Mouse (Mus musculus) c-Kit-positive CD71-negative TER-119-negative erythroid progenitor cells, embryonic 14.5 days (primary cell): ENCODE results near the gene Pou2f1.

Experiments used
- DNase-seq: peaks from one replicate; pipeline ENCODE4 v3.0.0-alpha.2; 2013; ENCODE audit warnings: low read depth

Pou2f1 gene

DNA sequence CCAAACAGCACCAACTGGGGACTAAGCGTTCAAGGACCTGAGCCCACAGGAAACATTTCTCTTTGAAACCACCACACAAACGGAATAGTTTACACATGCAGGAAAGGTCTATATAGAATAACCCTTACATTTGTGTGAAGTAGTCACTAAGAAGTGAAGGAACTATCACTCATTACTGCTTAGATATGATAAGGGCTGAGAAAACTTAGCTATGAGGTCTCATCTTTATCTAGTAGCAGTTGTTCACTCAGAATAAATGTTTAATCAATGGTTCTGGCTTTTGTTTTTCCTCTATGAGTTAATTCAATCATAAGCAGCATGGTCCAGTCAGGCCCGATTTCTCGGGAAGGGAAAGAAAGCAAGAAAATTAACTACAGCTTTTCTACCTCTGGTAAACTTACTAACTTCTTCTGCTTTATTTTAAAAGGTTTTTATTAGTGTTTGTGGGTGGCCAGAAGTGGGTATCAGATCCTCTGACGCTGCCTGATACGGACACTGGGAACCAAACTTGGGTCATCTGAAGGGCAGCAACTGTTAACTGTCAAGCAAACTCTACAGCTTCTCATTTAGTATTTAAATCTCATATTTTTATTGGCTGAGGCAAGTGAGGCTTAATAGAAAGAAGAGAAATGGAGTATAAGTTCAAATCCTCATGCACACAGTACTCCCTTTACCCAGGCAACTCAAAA lies 40.7 kb downstream of the Pou2f1 start:
- DNase-seq, result no peak

- DNase-seq, result no peak
Measured at GRCm38 (mm10) chr1:165958159-165958558, 44.3 kb downstream of the Pou2f1 start.

DNA sequence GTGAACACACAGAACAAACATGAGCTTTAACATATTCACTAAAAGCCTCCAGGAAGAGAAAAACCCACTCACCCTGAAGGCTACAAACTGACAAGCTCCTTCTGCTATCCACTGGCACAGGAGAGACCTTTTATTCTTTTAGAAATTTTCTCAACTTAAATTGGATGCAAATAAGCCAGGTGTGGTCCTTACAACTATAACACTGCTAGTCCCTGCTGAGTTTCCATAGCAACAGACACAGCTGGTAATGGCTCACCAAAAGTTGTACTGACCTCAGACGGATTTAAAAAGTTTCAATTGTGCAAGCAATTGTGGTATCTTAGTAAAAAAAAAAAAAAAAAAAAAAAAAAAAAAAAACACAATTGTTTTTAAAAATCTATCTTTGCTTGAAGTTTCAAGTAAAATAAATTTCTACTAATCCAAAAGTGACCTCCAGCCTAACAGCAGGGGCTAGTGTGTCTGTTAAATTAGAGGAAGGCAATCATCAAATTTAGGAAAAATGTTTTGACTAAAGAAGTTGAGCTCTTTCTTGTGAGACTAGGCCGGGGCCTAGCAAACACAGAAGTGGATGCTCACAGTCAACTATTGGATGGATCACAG lies 54.2 kb downstream of the Pou2f1 start:
- no peak for DNase-seq

- no peak for DNase-seq
Measured at GRCm38 (mm10) chr1:165943270-165943669, 59.2 kb downstream of the Pou2f1 start.

DNA sequence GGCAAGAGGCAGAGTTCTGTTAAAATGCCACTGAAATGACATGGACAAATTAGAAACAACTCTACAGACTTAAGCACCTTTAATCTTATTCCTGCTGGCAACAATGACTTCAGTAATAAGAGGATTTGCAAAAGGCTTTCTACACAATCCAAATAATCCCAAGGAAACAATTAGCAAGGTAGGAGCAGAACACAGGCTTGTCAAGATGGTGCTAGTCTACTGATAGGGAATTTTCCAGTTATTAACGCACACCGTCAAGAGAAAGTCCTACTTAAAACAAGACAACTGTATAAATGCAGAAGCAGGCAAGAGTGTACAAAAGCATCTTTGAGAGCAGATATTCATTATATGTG lies 67.0 kb downstream of the Pou2f1 start:
- DNase-seq, result no peak

GRCm38 (mm10) chr1:165934648-165935465 lies 67.6 kb downstream of the Pou2f1 start:
- peak; percentile 12 for DNase-seq

DNA sequence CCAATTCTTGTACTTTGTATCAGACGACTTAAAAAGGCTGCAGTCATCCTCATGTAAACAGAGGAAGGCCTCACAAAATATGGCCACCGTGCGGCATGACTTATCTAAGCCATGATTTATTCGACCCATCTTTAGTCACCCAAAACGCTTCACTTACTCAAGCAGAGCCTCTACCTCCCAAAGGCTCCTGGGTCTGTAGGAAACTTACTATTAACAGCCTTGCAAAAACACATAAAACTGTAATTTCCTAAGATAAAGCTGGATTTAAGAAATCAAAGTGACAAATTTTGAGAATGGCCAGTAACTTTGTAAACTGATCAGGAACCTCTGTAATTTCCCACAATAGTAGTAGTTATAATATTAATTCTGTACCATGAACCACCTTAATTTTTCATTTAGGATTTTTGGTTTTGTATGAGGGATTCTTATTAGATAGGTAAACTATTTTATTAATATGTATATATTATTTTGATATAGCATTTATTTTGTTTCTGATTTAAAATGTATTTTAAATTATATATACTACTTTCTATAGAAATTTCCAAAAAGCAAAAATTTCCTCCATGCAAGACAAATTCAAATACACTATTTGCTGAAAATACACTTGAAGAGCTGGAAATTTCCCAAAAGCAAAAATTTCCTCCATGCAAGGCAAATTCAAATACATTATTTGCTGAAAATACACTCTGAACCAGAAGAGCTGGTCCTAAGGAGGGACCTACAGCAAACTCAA lies 68.4 kb downstream of the Pou2f1 start:
- no peak for DNase-seq

DNA sequence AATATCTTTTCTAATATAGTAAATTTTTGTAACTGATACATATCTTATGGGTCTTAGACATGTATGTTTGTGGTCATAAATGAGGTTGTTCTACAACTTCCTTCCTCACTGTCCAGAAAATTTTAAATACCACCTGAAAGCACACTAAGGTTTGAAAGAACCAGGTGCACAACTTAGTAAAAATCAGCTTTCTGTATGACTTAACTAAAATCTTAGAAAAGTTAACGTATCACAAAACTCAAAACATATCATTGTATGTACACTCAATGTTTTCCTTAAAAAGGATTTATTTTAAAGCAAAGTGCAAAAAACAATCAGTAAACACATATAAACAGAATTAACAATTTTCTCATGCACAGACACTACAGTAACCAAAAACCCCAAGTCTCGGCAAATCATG lies 69.6 kb downstream of the Pou2f1 start:
- DNase-seq, result no peak

DNA sequence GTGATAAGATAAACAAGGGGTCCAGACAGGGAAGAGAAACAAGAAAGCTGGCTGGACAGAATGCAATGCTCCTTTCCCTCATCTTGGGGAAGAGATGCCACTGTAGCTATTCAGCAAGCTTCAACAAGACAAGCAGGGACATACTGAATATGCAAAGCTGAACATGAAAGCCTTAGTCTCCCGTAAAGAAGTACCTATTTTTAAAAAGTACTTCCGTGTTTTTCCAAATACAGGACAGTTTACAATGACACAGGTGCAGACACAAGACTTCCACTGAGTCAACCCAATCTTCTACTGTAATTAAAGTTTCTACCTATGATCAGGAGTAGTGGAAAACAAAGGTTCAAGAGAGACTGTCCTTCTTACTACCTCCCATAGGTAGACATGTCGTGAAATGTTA lies 72.0 kb downstream of the Pou2f1 start:
- no peak for DNase-seq

DNA sequence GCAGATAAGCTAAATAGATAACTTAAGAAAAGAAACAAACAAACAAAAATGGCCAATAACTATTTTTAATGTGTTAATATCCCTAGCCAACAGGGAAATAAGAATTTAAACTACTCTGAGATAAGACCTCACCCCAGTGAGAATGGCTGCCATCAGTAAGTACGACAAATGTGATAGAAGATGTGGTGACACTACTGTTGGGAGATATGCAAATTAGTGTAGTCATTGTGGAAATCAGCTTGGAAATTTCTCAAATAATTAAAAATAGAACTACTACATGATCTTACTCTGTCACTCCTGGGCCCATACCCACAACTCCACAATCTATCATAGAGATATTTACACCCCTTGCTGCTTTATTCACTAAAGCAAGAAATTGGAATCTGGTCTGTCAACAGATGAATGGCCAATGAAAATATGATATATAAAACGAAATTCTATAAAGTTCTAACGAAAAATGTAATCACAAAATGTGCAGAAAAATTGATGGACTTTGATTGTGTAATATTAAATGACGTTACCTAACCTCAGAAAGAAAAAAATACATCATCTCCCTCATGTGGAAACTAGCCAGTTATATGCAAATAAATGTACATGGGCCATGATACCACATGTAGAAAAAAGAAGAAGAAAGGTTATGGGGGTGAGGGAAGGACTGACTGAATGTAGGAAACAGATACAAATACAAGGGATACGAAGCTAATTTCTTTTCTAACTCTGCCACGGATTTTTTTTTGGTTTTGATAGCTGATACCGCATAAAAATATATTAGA lies 74.8 kb downstream of the Pou2f1 start:
- DNase-seq, result no peak

- no peak for DNase-seq
Measured at GRCm38 (mm10) chr1:165925207-165925606, 77.3 kb downstream of the Pou2f1 start.

DNA sequence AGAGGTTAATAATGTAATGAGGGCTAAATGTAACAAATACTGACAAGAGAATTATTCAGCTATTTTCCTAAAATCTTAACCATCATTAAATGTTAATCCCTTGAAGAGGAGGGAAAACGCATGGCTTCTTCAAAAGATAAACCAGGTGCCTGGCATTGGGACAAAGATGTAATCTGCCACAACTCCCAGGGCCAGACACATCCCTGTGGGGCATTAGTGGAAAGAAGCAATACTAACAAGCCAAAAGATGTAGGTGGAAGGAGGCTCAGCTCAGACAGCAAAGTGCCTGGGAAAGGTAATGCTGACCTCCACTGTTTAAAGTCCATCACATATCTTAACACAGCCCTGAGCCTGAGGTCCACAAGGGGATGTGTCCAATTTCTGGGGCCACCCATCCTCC lies 80.0 kb downstream of the Pou2f1 start:
- no peak for DNase-seq

- DNase-seq, result no peak
Measured at GRCm38 (mm10) chr1:165921026-165921425, 81.5 kb downstream of the Pou2f1 start.

- no peak for DNase-seq
Measured at GRCm38 (mm10) chr1:165914416-165914801, 88.1 kb downstream of the Pou2f1 start.

DNA sequence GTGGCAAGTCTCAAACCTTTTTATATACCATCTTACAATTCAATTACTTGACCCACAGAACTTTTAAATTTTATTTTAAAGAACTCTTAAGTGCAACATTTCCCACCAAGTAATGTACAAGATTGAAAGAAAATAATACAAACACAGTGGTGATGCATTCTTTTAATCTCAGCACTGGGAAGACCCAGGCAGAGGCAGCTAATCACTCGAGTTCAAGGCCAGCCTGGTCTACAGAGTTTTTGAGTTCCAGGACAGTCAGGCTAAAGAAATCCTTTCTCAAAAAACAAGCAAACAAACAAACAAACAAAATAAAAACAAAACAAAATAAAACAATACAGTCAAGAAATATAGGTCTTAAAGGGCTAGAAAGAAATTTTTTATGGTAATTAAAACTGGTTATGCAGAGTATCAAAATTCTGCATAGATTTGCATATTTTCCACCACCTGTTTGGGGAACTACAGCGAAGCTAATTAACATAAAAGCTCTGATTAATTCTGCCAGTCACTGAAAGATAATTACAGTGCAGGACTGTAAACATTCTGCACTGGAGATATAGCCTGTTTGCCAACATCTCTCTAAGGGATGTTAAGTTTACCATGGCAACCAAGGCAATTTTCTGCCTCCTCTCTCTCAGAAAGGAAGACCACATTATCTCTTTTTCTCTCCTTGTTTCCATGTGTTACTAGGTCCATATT lies 88.6 kb downstream of the Pou2f1 start:
- DNase-seq, result no peak

GRCm38 (mm10) chr1:165909471-165909870 lies 93.0 kb downstream of the Pou2f1 start:
- DNase-seq, result no peak

DNA sequence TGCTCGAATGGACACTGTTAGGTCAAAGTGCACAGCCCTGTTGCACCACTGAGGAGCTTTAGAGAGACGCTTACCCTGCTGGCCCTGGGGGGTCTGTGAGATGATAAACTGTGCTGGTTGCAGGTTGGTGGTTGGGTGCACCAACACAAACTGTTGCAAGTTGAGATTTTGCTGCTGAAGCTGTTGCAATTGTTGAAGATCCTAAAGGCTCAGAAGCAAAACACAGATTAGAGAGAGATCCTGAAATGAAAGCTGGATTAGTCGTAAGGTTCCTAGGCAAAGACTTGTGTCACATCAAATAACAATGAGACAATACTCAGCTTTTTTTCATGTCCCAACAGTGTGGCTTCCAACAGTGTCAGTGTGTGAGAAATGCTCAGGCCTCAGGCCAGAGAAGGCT lies 93.7 kb downstream of the Pou2f1 start:
- DNase-seq, result no peak

GRCm38 (mm10) chr1:165908153-165908552 lies 94.3 kb downstream of the Pou2f1 start:
- no peak for DNase-seq

- DNase-seq, result no peak
Measured at GRCm38 (mm10) chr1:165903596-165903995, 98.9 kb downstream of the Pou2f1 start.

GRCm38 (mm10) chr1:165891686-165892085 lies 110.8 kb downstream of the Pou2f1 start:
- DNase-seq, result no peak
